Mouse (Mus musculus): ENCODE data around the gene Ccdc151. TPM values are rescaled to one million over a fixed set of nuclear protein-coding genes. Genes with fewer than 3 reads are reported as not detected.

Ccdc151 gene
- polyA plus RNA-seq, 1 experiment = 0.19 TPM

GRCm38 (mm10) chr9:21958372-21958771, 44.1 kb downstream of the Ccdc151 start:
- no peak for DNase-seq (ENCODE audit: low spot score)

- peak; percentile 98 for DNase-seq (ENCODE audit: low spot score)
Measured at GRCm38 (mm10) chr9:21955570-21956281, 46.7 kb downstream of the Ccdc151 start, which contains the start of gene Swsap1. Swsap1 (plus strand) TSS chr9:21955755.

GRCm38 (mm10) chr9:21955225-21955569, 47.2 kb downstream of the Ccdc151 start:
- no peak for DNase-seq (ENCODE audit: low spot score)

GRCm38 (mm10) chr9:21954635-21955034, 47.8 kb downstream of the Ccdc151 start:
- no peak for DNase-seq (ENCODE audit: low spot score)

- no peak for DNase-seq (ENCODE audit: low spot score)
Measured at GRCm38 (mm10) chr9:21953600-21953999, 48.8 kb downstream of the Ccdc151 start.

GRCm38 (mm10) chr9:21951977-21952376, 50.5 kb downstream of the Ccdc151 start:
- no peak for DNase-seq (ENCODE audit: low spot score)

GRCm38 (mm10) chr9:21950322-21950721, 52.1 kb downstream of the Ccdc151 start:
- DNase-seq (ENCODE audit: low spot score) = no peak

- no peak for DNase-seq (ENCODE audit: low spot score)
Measured at GRCm38 (mm10) chr9:21948790-21949189, 53.6 kb downstream of the Ccdc151 start.

GRCm38 (mm10) chr9:21948146-21948545, 54.3 kb downstream of the Ccdc151 start:
- DNase-seq (ENCODE audit: low spot score) = no peak

GRCm38 (mm10) chr9:21947540-21948130, 54.8 kb downstream of the Ccdc151 start:
- no peak for DNase-seq (ENCODE audit: low spot score)

- no peak for DNase-seq (ENCODE audit: low spot score)
Measured at GRCm38 (mm10) chr9:21944267-21944666, 58.2 kb downstream of the Ccdc151 start.

GRCm38 (mm10) chr9:21943638-21944037, 58.8 kb downstream of the Ccdc151 start:
- no peak for DNase-seq (ENCODE audit: low spot score)

- no peak for DNase-seq (ENCODE audit: low spot score)
Measured at GRCm38 (mm10) chr9:21943046-21943445, 59.4 kb downstream of the Ccdc151 start.

Other genes starting within 250 kb of the Ccdc151 start
- 2.4 and 3.0 TPM in 2 replicates for gene Spc24, start 242.3 kb downstream of the Ccdc151 start, polyA plus RNA-seq (2012; rRNA removed)
- gene Kank2, start 203.9 kb downstream of the Ccdc151 start, polyA plus RNA-seq (2012; rRNA removed) = 44.6 and 77.0 TPM in 2 replicates
- gene Angptl8, start 167.1 kb downstream of the Ccdc151 start, polyA plus RNA-seq (2012; rRNA removed) = 1.2 and 2.0 TPM in 2 replicates
- gene Dock6, start 150.0 kb downstream of the Ccdc151 start, polyA plus RNA-seq (2012; rRNA removed) = 89.2 and 102 TPM in 2 replicates
- 54.4 and 59.9 TPM in 2 replicates for gene Rab3d, start 84.4 kb downstream of the Ccdc151 start, polyA plus RNA-seq (2012; rRNA removed)
- gene Ccdc159, start 75.2 kb downstream of the Ccdc151 start, polyA plus RNA-seq (2012; rRNA removed) = 8.8 and 9.4 TPM in 2 replicates
- gene Tmem205, start 75.1 kb downstream of the Ccdc151 start, polyA plus RNA-seq (2012; rRNA removed) = 93.0 and 101 TPM in 2 replicates
- gene Plppr2, start 65.6 kb downstream of the Ccdc151 start, polyA plus RNA-seq (2012; rRNA removed) = 14.5 and 17.1 TPM in 2 replicates
- gene Swsap1, start 46.9 kb downstream of the Ccdc151 start, polyA plus RNA-seq (2012; rRNA removed) = 4.6 and 6.4 TPM in 2 replicates
- 1.8 and 2.1 TPM in 2 replicates for gene Epor, start 39.1 kb downstream of the Ccdc151 start, polyA plus RNA-seq (2012; rRNA removed)
- 25.7 and 27.3 TPM in 2 replicates for gene Rgl3, start 13.2 kb downstream of the Ccdc151 start, polyA plus RNA-seq (2012; rRNA removed)
- gene Prkcsh, start 172 bp upstream of the Ccdc151 start, polyA plus RNA-seq (2012; rRNA removed) = 84.4 and 86.5 TPM in 2 replicates
- gene Elavl3, start 49.4 kb upstream of the Ccdc151 start, polyA plus RNA-seq (2012; rRNA removed) = 0.06 and 0.16 TPM in 2 replicates
- gene Gm49318, start 68.6 kb upstream of the Ccdc151 start, polyA plus RNA-seq (2012; rRNA removed) = not detected in 2 replicates
- gene Zfp653, start 68.7 kb upstream of the Ccdc151 start, polyA plus RNA-seq (2012; rRNA removed) = 18.0 and 21.3 TPM in 2 replicates
- gene Ecsit, start 82.8 kb upstream of the Ccdc151 start, polyA plus RNA-seq (2012; rRNA removed) = 39.4 and 40.3 TPM in 2 replicates
- gene Cnn1, start 96.6 kb upstream of the Ccdc151 start, polyA plus RNA-seq (2012; rRNA removed) = 3,917 and 4,778 TPM in 2 replicates
- gene Elof1, start 114.5 kb upstream of the Ccdc151 start, polyA plus RNA-seq (2012; rRNA removed) = 74.8 and 97.4 TPM in 2 replicates
- 24.0 and 35.7 TPM in 2 replicates for gene Acp5, start 133.1 kb upstream of the Ccdc151 start, polyA plus RNA-seq (2012; rRNA removed)
- gene Pigyl, start 154.2 kb upstream of the Ccdc151 start, polyA plus RNA-seq (2012; rRNA removed) = 84.1 and 92.9 TPM in 2 replicates
- 1.3 and 1.4 TPM in 2 replicates for gene Zfp872, start 185.5 kb upstream of the Ccdc151 start, polyA plus RNA-seq (2012; rRNA removed)
- gene Zfp809, start 223.1 kb upstream of the Ccdc151 start, polyA plus RNA-seq (2012; rRNA removed) = 44.2 and 47.3 TPM in 2 replicates

Data from urinary bladder, adult 2 months (tissue).